Mouse (Mus musculus): Measurements from ENCODE around the gene Hip1. TPM values are rescaled to one million over a fixed set of nuclear protein-coding genes. Genes with fewer than 3 reads are reported as not detected.

The Hip1 gene
- polyA plus RNA-seq, 1 experiment = 18.3 TPM

DNA sequence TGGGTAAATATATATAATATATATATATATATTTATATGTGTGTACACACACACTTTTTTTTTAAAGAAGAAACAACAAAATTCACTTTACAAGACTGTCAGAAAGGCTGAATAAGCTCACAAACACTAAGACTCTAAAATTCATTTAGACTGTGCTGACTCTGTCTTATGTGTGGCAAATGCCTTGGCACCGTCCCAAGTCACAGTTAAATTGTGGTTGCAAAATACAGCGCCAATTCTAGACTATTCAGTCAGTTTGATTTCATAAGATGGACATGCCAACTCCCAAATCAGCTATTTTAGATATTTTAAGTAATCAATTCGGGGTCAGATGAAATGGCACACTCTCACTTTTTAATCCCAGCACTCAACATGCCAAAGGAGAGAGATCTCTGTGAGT, 36.6 kb downstream of the Hip1 start:
- H3K27me3 ChIP-seq (ENCODE audit: control insufficient read depth, insufficient read depth, low read length) = no peaks in the 10 kb centered on the region
- no peaks in the 10 kb centered on the region for H3K4me1 ChIP-seq (ENCODE audit: control insufficient read depth, insufficient read depth, insufficient read length)
- no peak for TF ChIP-seq CTCF (IDR thresholded peaks at IDR 0.05; ENCODE audit: extremely low read depth, insufficient read depth, insufficient read length, insufficient replicate concordance)
- TF ChIP-seq POLR2A (IDR thresholded peaks at IDR 0.05; ENCODE audit: low read depth, low read length) = no peak
- H3K4me3 ChIP-seq (ENCODE audit: extremely low read depth, insufficient read depth, insufficient read length) = no peak overlapping the region
- no peak overlapping the region for H3K27ac ChIP-seq (ENCODE audit: insufficient read depth, low read length)
- WGBS = 54% methylated on average over 3 of the region's 3 CpGs
- no peak for DNase-seq (ENCODE audit: low read depth in 1 of 2, low spot score in 2 of 2)
- no peaks in the 10 kb centered on the region for H3K36me3 ChIP-seq (ENCODE audit: control insufficient read depth, insufficient read depth, low read length)

GRCm38 (mm10) chr5:135507561-135508273, 37.2 kb downstream of the Hip1 start:
- 86% methylated on average over 18 of the region's 18 CpGs for WGBS
- H3K4me3 ChIP-seq (ENCODE audit: extremely low read depth, insufficient read depth, insufficient read length) = no peak overlapping the region
- H3K36me3 ChIP-seq (ENCODE audit: control insufficient read depth, insufficient read depth, low read length) = no peaks in the 10 kb centered on the region
- no peaks in the 10 kb centered on the region for H3K27me3 ChIP-seq (ENCODE audit: control insufficient read depth, insufficient read depth, low read length)
- no peak overlapping the region for H3K27ac ChIP-seq (ENCODE audit: insufficient read depth, low read length)
- no peak for DNase-seq (ENCODE audit: low read depth in 1 of 2, low spot score in 2 of 2)
- no peaks in the 10 kb centered on the region for H3K4me1 ChIP-seq (ENCODE audit: control insufficient read depth, insufficient read depth, insufficient read length)
- TF ChIP-seq POLR2A (IDR thresholded peaks at IDR 0.05; ENCODE audit: low read depth, low read length) (no peak), CTCF (IDR thresholded peaks at IDR 0.05; ENCODE audit: extremely low read depth, insufficient read depth, insufficient read length, insufficient replicate concordance) (no peak)

DNA sequence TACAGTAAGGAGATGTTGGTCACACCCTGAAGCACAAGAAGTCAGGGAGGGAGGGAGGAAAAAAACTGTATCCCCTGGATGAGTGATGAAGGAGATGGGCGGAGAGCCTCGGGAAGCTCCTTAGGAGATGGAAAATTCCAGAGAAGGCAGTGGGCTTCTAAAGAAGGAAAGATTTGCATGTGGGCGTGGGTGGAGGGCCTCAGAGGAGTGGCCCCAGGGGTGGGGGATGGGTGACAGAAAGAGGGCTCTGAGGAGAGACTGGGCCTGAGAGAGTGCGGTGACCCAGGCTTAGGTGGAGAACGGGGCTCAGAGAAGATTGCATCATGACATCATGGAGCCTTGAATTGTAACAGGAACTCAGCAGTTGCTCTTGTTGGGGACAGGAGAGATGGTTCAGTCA, 39.5 kb downstream of the Hip1 start:
- no peak overlapping the region for H3K27ac ChIP-seq (ENCODE audit: insufficient read depth, low read length)
- H3K4me1 ChIP-seq (ENCODE audit: control insufficient read depth, insufficient read depth, insufficient read length) = no peaks in the 10 kb centered on the region
- DNase-seq (ENCODE audit: low read depth in 1 of 2, low spot score in 2 of 2) = no peak
- WGBS = 86% methylated on average over 5 of the region's 5 CpGs
- no peaks in the 10 kb centered on the region for H3K36me3 ChIP-seq (ENCODE audit: control insufficient read depth, insufficient read depth, low read length)
- no peak overlapping the region for H3K4me3 ChIP-seq (ENCODE audit: extremely low read depth, insufficient read depth, insufficient read length)
- H3K27me3 ChIP-seq (ENCODE audit: control insufficient read depth, insufficient read depth, low read length) = no peaks in the 10 kb centered on the region
- TF ChIP-seq CTCF (IDR thresholded peaks at IDR 0.05; ENCODE audit: extremely low read depth, insufficient read depth, insufficient read length, insufficient replicate concordance) (no peak), POLR2A (IDR thresholded peaks at IDR 0.05; ENCODE audit: low read depth, low read length) (no peak)

GRCm38 (mm10) chr5:135502931-135503330, 42.0 kb downstream of the Hip1 start:
- Histone ChIP-seq H3K27ac (ENCODE audit: insufficient read depth, low read length) (no peak overlapping the region), H3K4me3 (ENCODE audit: extremely low read depth, insufficient read depth, insufficient read length) (no peak overlapping the region), H3K4me1 (ENCODE audit: control insufficient read depth, insufficient read depth, insufficient read length) (no peaks in the 10 kb centered on the region), H3K36me3 (ENCODE audit: control insufficient read depth, insufficient read depth, low read length) (no peaks in the 10 kb centered on the region), H3K27me3 (ENCODE audit: control insufficient read depth, insufficient read depth, low read length) (no peaks in the 10 kb centered on the region)
- TF ChIP-seq CTCF (IDR thresholded peaks at IDR 0.05; ENCODE audit: extremely low read depth, insufficient read depth, insufficient read length, insufficient replicate concordance) = no peak
- TF ChIP-seq POLR2A (IDR thresholded peaks at IDR 0.05; ENCODE audit: low read depth, low read length) = no peak
- no peak for DNase-seq (ENCODE audit: low read depth in 1 of 2, low spot score in 2 of 2)
- 90% methylated on average over 7 of the region's 7 CpGs for WGBS

- DNase-seq (ENCODE audit: low read depth in 1 of 2, low spot score in 2 of 2) = no peak
- H3K4me1 ChIP-seq (ENCODE audit: control insufficient read depth, insufficient read depth, insufficient read length) = no peaks in the 10 kb centered on the region
- no peak overlapping the region for H3K27ac ChIP-seq (ENCODE audit: insufficient read depth, low read length)
- no peaks in the 10 kb centered on the region for H3K27me3 ChIP-seq (ENCODE audit: control insufficient read depth, insufficient read depth, low read length)
- WGBS = 83% methylated on average over 8 of the region's 8 CpGs
- no peak overlapping the region for H3K4me3 ChIP-seq (ENCODE audit: extremely low read depth, insufficient read depth, insufficient read length)
- no peaks in the 10 kb centered on the region for H3K36me3 ChIP-seq (ENCODE audit: control insufficient read depth, insufficient read depth, low read length)
- TF ChIP-seq POLR2A (IDR thresholded peaks at IDR 0.05; ENCODE audit: low read depth, low read length) = no peak
- TF ChIP-seq CTCF (IDR thresholded peaks at IDR 0.05; ENCODE audit: extremely low read depth, insufficient read depth, insufficient read length, insufficient replicate concordance) = no peak
Observed at GRCm38 (mm10) chr5:135502027-135502426, 42.9 kb downstream of the Hip1 start.

GRCm38 (mm10) chr5:135498914-135499313, 46.0 kb downstream of the Hip1 start:
- DNase-seq (ENCODE audit: low read depth in 1 of 2, low spot score in 2 of 2) = no peak
- WGBS = 87% methylated on average over 3 of the region's 3 CpGs
- Histone ChIP-seq H3K4me3 (ENCODE audit: extremely low read depth, insufficient read depth, insufficient read length) (no peak overlapping the region), H3K27me3 (ENCODE audit: control insufficient read depth, insufficient read depth, low read length) (no peaks in the 10 kb centered on the region), H3K27ac (ENCODE audit: insufficient read depth, low read length) (no peak overlapping the region), H3K36me3 (ENCODE audit: control insufficient read depth, insufficient read depth, low read length) (no peaks in the 10 kb centered on the region), H3K4me1 (ENCODE audit: control insufficient read depth, insufficient read depth, insufficient read length) (no peaks in the 10 kb centered on the region)
- TF ChIP-seq CTCF (IDR thresholded peaks at IDR 0.05; ENCODE audit: extremely low read depth, insufficient read depth, insufficient read length, insufficient replicate concordance) = no peak
- TF ChIP-seq POLR2A (IDR thresholded peaks at IDR 0.05; ENCODE audit: low read depth, low read length) = no peak

DNA sequence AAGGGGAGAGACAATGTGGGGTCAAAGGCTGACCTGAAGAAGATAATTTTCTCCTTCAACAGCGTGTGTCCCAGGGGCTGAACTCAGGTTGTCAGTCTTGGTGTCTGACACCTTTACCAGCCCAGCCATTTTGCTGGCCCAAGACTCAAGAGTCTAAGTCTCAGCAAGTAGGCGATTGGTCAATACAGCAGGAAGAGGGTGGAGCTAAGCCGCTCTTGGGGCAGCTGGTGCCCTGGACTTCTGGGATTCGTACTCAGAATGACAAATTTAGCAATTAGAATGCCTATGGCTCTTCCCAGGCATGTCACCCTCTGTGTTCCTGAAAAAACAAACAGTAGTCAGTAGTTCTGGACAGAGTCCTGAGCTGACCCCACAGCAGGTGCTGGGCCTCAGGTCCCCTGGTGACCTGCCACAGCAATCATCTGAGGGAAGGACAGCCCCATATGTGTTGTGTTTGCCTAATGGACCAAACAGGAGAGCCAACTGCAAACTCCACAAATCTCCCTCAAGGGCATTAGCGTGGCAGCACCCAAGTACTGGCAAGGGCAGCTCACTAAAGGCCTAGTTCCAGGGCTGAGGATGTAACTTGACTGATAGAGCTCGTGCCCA, 47.5 kb downstream of the Hip1 start:
- no peaks in the 10 kb centered on the region for H3K27me3 ChIP-seq (ENCODE audit: control insufficient read depth, insufficient read depth, low read length)
- no peak for DNase-seq (ENCODE audit: low read depth in 1 of 2, low spot score in 2 of 2)
- no peaks in the 10 kb centered on the region for H3K36me3 ChIP-seq (ENCODE audit: control insufficient read depth, insufficient read depth, low read length)
- WGBS = 88% methylated on average over 6 of the region's 6 CpGs
- no peak overlapping the region for H3K27ac ChIP-seq (ENCODE audit: insufficient read depth, low read length)
- H3K4me3 ChIP-seq (ENCODE audit: extremely low read depth, insufficient read depth, insufficient read length) = no peak overlapping the region
- TF ChIP-seq POLR2A (IDR thresholded peaks at IDR 0.05; ENCODE audit: low read depth, low read length) = no peak
- no peak for TF ChIP-seq CTCF (IDR thresholded peaks at IDR 0.05; ENCODE audit: extremely low read depth, insufficient read depth, insufficient read length, insufficient replicate concordance)
- no peaks in the 10 kb centered on the region for H3K4me1 ChIP-seq (ENCODE audit: control insufficient read depth, insufficient read depth, insufficient read length)

Measured in spleen, adult 2 months (tissue).